Mouse (Mus musculus) MEL (cell line): Measurements from ENCODE around the gene Nrip1.

Experiments used
- BHLHE40 ChIP-seq: IDR thresholded peaks from 2 replicates; pipeline ENCODE4 v1.6.1; 2012; ENCODE audit warnings: low read depth, mild to moderate bottlenecking, inconsistent platforms, low read length, improper control_type of control experiment, borderline replicate concordance
- CHD2 ChIP-seq: IDR thresholded peaks from 2 replicates; pipeline ENCODE4 v1.6.1; 2011; ENCODE audit warnings: low read length, improper control_type of control experiment
- CTCF ChIP-seq, 3 experiments: IDR thresholded peaks in 2 of 3; conservative IDR thresholded peaks in 1 of 3; 2 replicates each; pipeline ENCODE4 v1.5.1; 2011 to 2012; ENCODE audit warnings: low read length in 3 of 3, low read depth in 2 of 3, mild to moderate bottlenecking in 2 of 3, improper control_type of control experiment in 1 of 3, inconsistent platforms in 1 of 3, mixed read lengths in 1 of 3, moderate library complexity in 1 of 3; ENCODE audit not compliant: control insufficient read depth in 1 of 3, insufficient read depth in 1 of 3, poor library complexity in 1 of 3, severe bottlenecking in 1 of 3
- POLR2A ChIP-seq, 2 experiments: IDR thresholded peaks; 2 replicates each; pipeline ENCODE4 v1.6.1; 2011 to 2012; ENCODE audit warnings: low read length in 2 of 2, mild to moderate bottlenecking in 2 of 2, control low read depth in 1 of 2, improper control_type of control experiment in 1 of 2, low read depth in 1 of 2, moderate library complexity in 1 of 2; ENCODE audit not compliant: control insufficient read depth in 1 of 2, insufficient read depth in 1 of 2, poor library complexity in 1 of 2
- POLR2AphosphoS2 ChIP-seq: IDR thresholded peaks from 2 replicates; pipeline ENCODE4 v1.6.1; 2011; ENCODE audit warnings: low read length, improper control_type of control experiment
- ZKSCAN1 ChIP-seq: IDR thresholded peaks from 2 replicates; pipeline ENCODE4 v1.6.1; 2012; ENCODE audit warnings: low read depth, mild to moderate bottlenecking, inconsistent platforms, low read length, improper control_type of control experiment, moderate library complexity

DNA sequence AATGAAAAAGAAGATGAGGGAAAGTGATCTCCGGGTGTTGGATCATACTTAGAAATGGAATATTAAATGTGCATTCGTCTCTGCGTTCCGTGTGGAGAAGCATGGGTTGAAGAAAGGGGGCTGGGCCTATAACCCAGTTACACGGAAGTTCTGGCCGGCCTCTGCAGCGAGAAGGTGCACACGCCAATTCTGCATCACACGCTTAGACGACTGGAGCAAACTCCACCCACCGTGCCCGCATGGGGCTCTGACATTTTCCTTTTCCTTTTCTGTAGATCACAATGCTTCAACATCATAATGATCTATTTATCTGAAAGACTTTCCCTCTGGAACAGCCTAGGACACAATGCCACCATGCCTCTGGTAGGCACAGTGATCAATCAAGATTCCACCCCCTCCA is 16.5 kb downstream of the Nrip1 start:
- TF ChIP-seq POLR2A (IDR thresholded peaks at IDR 0.05; ENCODE audit: control insufficient read depth in 1 of 2, insufficient read depth in 1 of 2, low read depth in 1 of 2, low read length in 2 of 2, poor library complexity in 1 of 2) (no peak), BHLHE40 (no peak), POLR2AphosphoS2 (no peak), ZKSCAN1 (no peak), CTCF (IDR thresholded peaks at IDR 0.05 in 2 of 3, conservative IDR thresholded peaks at IDR 0.05 in 1 of 3; ENCODE audit: control insufficient read depth in 1 of 3, insufficient read depth in 1 of 3, low read depth in 2 of 3, low read length in 3 of 3, poor library complexity in 1 of 3, severe bottlenecking in 1 of 3) (no peak), CHD2 (no peak)
